Mouse (Mus musculus): Measurements from ENCODE around the gene Erp29. TPM values are rescaled to one million over a fixed set of nuclear protein-coding genes. Genes with fewer than 3 reads are reported as not detected.

Erp29 gene
- total and polyA plus RNA-seq, 2 experiments from 2014 or later, result 123 to 187 TPM

DNA sequence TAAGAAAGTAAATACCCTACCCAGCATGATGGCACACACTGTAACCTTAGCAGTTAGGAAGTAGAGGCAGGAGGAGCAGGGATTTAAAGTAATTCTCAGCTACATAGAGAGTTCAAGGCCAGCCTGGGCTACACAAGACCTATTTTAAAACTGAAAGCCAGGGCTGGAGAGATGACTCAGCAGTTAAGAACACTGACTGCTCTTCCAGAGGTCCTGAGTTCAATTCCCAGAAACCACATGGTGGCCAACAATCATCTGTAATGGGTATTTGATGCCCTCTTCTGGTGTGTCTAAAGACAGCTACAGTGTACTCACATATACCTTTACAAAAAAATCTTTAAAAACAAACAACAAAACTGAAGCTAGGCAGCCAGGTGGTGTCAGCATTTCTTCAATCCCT, 62.6 kb downstream of the Erp29 start:
- no peak for ATAC-seq
- Histone ChIP-seq H3K4me1 (ENCODE audit: insufficient read depth) (no peaks in the 10 kb centered on the region), H3K4me3 (ENCODE audit: low read depth, low read length) (no peak overlapping the region), H3K27ac (ENCODE audit: low read depth, low read length) (no peak overlapping the region), H3K9ac (no peak overlapping the region), H3K4me2 (ENCODE audit: low read depth) (no peak overlapping the region), H3K36me3 (ENCODE audit: insufficient read depth) (no peaks in the 10 kb centered on the region), H3K9me3 (ENCODE audit: low read length) (no peaks in the 10 kb centered on the region), H3K27me3 (ENCODE audit: insufficient read depth, low read length) (no peaks in the 10 kb centered on the region)
- TF ChIP-seq CTCF (IDR thresholded peaks at IDR 0.05; ENCODE audit: low read depth), result no peak
- no peak for DNase-seq

- Histone ChIP-seq H3K4me1 (ENCODE audit: insufficient read depth) (no peaks in the 10 kb centered on the region), H3K4me3 (ENCODE audit: low read depth, low read length) (no peak overlapping the region), H3K27ac (ENCODE audit: low read depth, low read length) (no peak overlapping the region), H3K27me3 (ENCODE audit: insufficient read depth, low read length) (no peaks in the 10 kb centered on the region), H3K9ac (no peak overlapping the region), H3K4me2 (ENCODE audit: low read depth) (no peak overlapping the region), H3K9me3 (ENCODE audit: low read length) (no peaks in the 10 kb centered on the region), H3K36me3 (ENCODE audit: insufficient read depth) (no peaks in the 10 kb centered on the region)
- no peak for TF ChIP-seq CTCF (IDR thresholded peaks at IDR 0.05; ENCODE audit: low read depth)
- WGBS, result 38% methylated on average over 7 of the region's 7 CpGs
- ATAC-seq (no peak), DNase-seq (no peak)
Measured at GRCm38 (mm10) chr5:121389106-121389505, 63.2 kb downstream of the Erp29 start.

- no peak for TF ChIP-seq CTCF (IDR thresholded peaks at IDR 0.05; ENCODE audit: low read depth)
Measured at GRCm38 (mm10) chr5:121387126-121387525, 65.2 kb downstream of the Erp29 start.

DNA sequence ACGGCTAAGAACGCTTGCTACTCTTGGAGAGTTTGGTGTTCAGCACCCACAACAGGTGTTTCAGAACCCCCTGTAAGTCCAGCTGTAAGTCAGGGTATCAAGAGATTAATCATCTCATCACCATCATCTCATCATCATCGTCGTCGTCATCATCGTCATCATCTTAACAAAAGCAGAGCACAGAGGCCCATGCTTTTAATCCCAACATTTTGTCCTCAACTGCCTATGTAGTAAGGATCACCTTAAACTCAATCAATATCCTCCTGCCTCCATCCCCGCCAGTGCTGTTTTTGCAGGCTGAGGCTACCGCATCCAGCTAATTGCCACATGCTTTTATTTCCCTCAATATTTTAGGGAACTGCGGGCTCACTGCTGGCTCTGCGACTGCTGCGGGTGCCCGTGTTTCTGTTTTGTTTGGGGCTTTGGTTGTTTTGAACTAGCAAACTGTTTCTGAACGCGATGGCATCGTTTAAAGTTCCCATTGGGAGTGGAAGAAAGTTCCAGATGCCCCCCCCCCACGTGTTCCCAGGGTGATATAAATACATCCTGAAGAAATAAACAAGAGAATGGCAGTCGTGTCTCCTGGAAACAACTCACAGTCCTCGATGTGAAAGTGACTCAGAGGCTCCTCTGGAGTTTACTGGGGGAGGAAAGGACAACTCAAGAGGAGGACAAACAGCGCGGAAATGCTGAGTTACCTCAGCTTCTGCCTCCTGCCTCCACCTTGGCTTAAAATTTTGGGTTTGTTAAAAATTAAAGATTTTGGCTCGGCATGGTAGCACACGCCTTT, 66.0 kb downstream of the Erp29 start:
- H3K27me3 ChIP-seq (ENCODE audit: insufficient read depth, low read length), result no peaks in the 10 kb centered on the region
- H3K4me2 ChIP-seq (ENCODE audit: low read depth), result peak overlapping the region; percentile 59
- H3K4me3 ChIP-seq (ENCODE audit: low read depth, low read length), result peak overlapping the region; percentile 86
- H3K9me3 ChIP-seq (ENCODE audit: low read length), result no peaks in the 10 kb centered on the region
- TF ChIP-seq CTCF (IDR thresholded peaks at IDR 0.05; ENCODE audit: low read depth), result no peak
- H3K27ac ChIP-seq (ENCODE audit: low read depth, low read length), result peak overlapping the region; percentile 47; the same call in 1 of the 2 replicates
- no peaks in the 10 kb centered on the region for H3K4me1 ChIP-seq (ENCODE audit: insufficient read depth)
- 29% methylated on average over 22 of the region's 22 CpGs for WGBS
- DNase-seq (no peak), ATAC-seq (no peak; the same call in 1 of the 2 replicates)
- peak overlapping the region; percentile 89 for H3K9ac ChIP-seq
- H3K36me3 ChIP-seq (ENCODE audit: insufficient read depth), result peaks cover 11% of the 10 kb centered on the region; the same call in 1 of the 2 replicates

More at GRCm38 (mm10) chr5:121387126-121387525, 65.2 kb downstream of the Erp29 start:
- Histone ChIP-seq H3K27me3 (ENCODE audit: insufficient read depth, low read length) (no peaks in the 10 kb centered on the region), H3K9me3 (ENCODE audit: low read length) (no peaks in the 10 kb centered on the region), H3K4me2 (ENCODE audit: low read depth) (no peak overlapping the region), H3K4me3 (ENCODE audit: low read depth, low read length) (no peak overlapping the region), H3K9ac (no peak overlapping the region), H3K4me1 (ENCODE audit: insufficient read depth) (no peaks in the 10 kb centered on the region), H3K27ac (ENCODE audit: low read depth, low read length) (no peak overlapping the region), H3K36me3 (ENCODE audit: insufficient read depth) (peaks cover 4% of the 10 kb centered on the region; the same call in 1 of the 2 replicates)
- no peak for ATAC-seq
- 62% methylated on average over 4 of the region's 4 CpGs for whole genome bisulfite sequencing
- no peak for DNase-seq

- Histone ChIP-seq H3K4me2 (ENCODE audit: low read depth) (peak within 1 kb of the TSS; percentile 59), H3K4me3 (ENCODE audit: low read depth, low read length) (peak within 1 kb of the TSS; percentile 86), H3K27me3 (ENCODE audit: insufficient read depth, low read length) (no peaks in the 10 kb centered on the region), H3K9me3 (ENCODE audit: low read length) (no peaks in the 10 kb centered on the region), H3K36me3 (ENCODE audit: insufficient read depth) (peaks cover 17% of the 10 kb centered on the region), H3K27ac (ENCODE audit: low read depth, low read length) (peak within 1 kb of the TSS; percentile 86), H3K4me1 (ENCODE audit: insufficient read depth) (no peaks in the 10 kb centered on the region), H3K9ac (peak within 1 kb of the TSS; percentile 89)
- peak; percentile 95 for ATAC-seq
- peak; percentile 95 for DNase-seq
- under 1% methylated on average over 33 of the region's 45 CpGs for WGBS
- no peak for TF ChIP-seq CTCF (IDR thresholded peaks at IDR 0.05; ENCODE audit: low read depth)
Measured at GRCm38 (mm10) chr5:121385461-121386119, 66.7 kb downstream of the Erp29 start, which contains the start of gene Trafd1. Gene Trafd1, minus strand, starts transcription at chr5:121385632.

- Histone ChIP-seq H3K36me3 (ENCODE audit: insufficient read depth) (peaks cover 23% of the 10 kb centered on the region), H3K9ac (peak overlapping the region; percentile 89), H3K4me3 (ENCODE audit: low read depth, low read length) (peak overlapping the region; percentile 86), H3K27me3 (ENCODE audit: insufficient read depth, low read length) (no peaks in the 10 kb centered on the region), H3K9me3 (ENCODE audit: low read length) (no peaks in the 10 kb centered on the region), H3K27ac (ENCODE audit: low read depth, low read length) (peak overlapping the region; percentile 86), H3K4me2 (ENCODE audit: low read depth) (peak overlapping the region; percentile 59), H3K4me1 (ENCODE audit: insufficient read depth) (no peaks in the 10 kb centered on the region)
- 6% methylated on average over 31 of the region's 47 CpGs for WGBS
- peak; percentile 74 for DNase-seq
- no peak for TF ChIP-seq CTCF (IDR thresholded peaks at IDR 0.05; ENCODE audit: low read depth)
- ATAC-seq, result peak; percentile 64
Measured at GRCm38 (mm10) chr5:121384757-121385460, 67.4 kb downstream of the Erp29 start.

All from forebrain, postnatal 0 days (tissue).